Mouse (Mus musculus) midbrain, embryonic 12.5 days (tissue): Measurements from ENCODE around the gene Abca3. TPM values are rescaled to one million over a fixed set of nuclear protein-coding genes. Genes with fewer than 3 reads are reported as not detected.

Experiments used
- ATAC-seq: fragments of 200-750 bp; cut with Nextera tagmentation; 2 replicates; pipeline ENCODE4 v1.8.0; 2017; ENCODE audit warnings: low read depth, moderate TSS enrichment, moderate library complexity; ENCODE audit not compliant: low FRiP score
- H3K27ac ChIP-seq: fragments of 300-500 bp; sonication (generic); replicated peaks from 2 replicates; pipeline ENCODE4 v1.5.1; 2016; ENCODE audit warnings: mild to moderate bottlenecking
- H3K27me3 ChIP-seq: fragments of 300-500 bp; sonication (generic); 2 replicates; pipeline ENCODE4 v1.6.1; 2016; ENCODE audit warnings: mild to moderate bottlenecking
- H3K36me3 ChIP-seq: fragments of 300-500 bp; sonication (generic); 2 replicates; pipeline ENCODE4 v1.6.1; 2016
- H3K4me1 ChIP-seq: fragments of 300-500 bp; sonication (generic); 2 replicates; pipeline ENCODE4 v1.6.1; 2016
- H3K4me2 ChIP-seq: fragments of 300-500 bp; sonication (generic); replicated peaks from 2 replicates; pipeline ENCODE4 v1.6.1; 2016; ENCODE audit warnings: mild to moderate bottlenecking, moderate library complexity
- H3K4me3 ChIP-seq: fragments of 300-500 bp; sonication (generic); 2 replicates; pipeline ENCODE4 v1.5.1; 2016; ENCODE audit warnings: mild to moderate bottlenecking
- H3K9ac ChIP-seq: fragments of 300-500 bp; sonication (generic); replicated peaks from 2 replicates; pipeline ENCODE4 v1.6.1; 2016; ENCODE audit warnings: mild to moderate bottlenecking, moderate library complexity
- H3K9me3 ChIP-seq: fragments of 300-500 bp; sonication (generic); 2 replicates; pipeline ENCODE4 v1.6.1; 2016; ENCODE audit warnings: mild to moderate bottlenecking
- WGBS: fragments of 180-500 bp; shearing (Covaris S2); methylation state at CpG from one replicate; pipeline ENCODE4 v1.1.7; 2016; 5-methylcytosine and 5-hydroxymethylcytosine counted together
- polyA plus RNA-seq: library from polyadenylated mRNA; unstranded; fragments of >200 nt; fragmentation: Nextera tagmentation; extraction: Ambion mirVana; gene quantifications from 2 replicates; pipeline ENCODE4 v1.2.1, GENCODE M21; 2016

The Abca3 gene
- polyA plus RNA-seq, 1 experiment from 2014 or later: 19.2 TPM

DNA sequence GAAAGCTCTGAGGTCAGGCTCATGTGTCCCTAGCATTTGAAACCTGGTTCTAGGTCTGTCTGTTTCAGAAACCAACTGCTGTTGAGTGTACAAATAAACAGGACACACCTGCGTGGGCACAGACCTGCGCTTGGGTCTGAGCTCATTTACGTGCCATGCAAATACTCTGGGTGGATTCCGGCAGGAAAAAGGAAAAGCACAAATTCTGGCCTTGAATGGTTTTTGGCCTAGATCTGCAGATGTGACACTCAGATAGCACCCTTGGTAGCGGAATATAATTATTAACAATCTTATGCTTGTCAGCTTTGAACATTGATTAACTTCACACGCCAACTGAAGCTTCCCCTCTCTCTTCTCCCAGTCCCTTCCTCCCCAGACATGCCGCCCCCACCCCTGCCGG lies 3.5 kb downstream of the Abca3 start:
- Histone ChIP-seq H3K4me3 (no peak overlapping the region), H3K27ac (no peak overlapping the region), H3K4me2 (no peak overlapping the region), H3K9ac (no peak overlapping the region), H3K27me3 (peaks cover 17% of the 10 kb centered on the region), H3K9me3 (no peaks in the 10 kb centered on the region), H3K4me1 (peaks cover 25% of the 10 kb centered on the region), H3K36me3 (0 out of 2 replicates have a peak, but pooled peaks cover 4% of the 10 kb centered on the region)
- no peak for ATAC-seq
- WGBS: 90% methylated on average over 8 of the region's 8 CpGs

DNA sequence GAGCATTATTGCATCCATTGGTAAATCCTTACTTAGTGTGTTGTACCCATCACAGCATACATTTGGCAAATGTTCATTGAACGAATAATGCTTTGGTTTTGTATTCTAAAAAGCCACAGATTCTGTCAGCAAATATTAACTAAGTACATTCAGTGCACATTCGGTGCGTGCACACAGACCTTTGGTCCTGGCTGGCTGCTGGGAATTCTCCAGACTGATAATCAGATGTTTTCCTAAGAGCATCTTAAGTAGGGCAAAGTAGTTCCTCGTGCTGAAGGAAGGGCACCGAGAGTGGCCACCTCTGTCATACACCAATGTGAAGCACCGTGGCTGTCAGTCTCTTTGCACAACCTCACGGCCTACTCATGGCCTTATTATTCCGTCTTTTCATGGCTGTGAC lies 7.3 kb downstream of the Abca3 start:
- Histone ChIP-seq H3K9ac (no peak overlapping the region), H3K4me2 (no peak overlapping the region), H3K27me3 (no peaks in the 10 kb centered on the region), H3K36me3 (0 out of 2 replicates have a peak, but pooled peaks cover 4% of the 10 kb centered on the region), H3K9me3 (no peaks in the 10 kb centered on the region), H3K27ac (no peak overlapping the region), H3K4me1 (peaks cover 7% of the 10 kb centered on the region; the same call in 1 of the 2 replicates), H3K4me3 (no peak overlapping the region)
- WGBS: 87% methylated on average over 8 of the region's 8 CpGs
- ATAC-seq: no peak

DNA sequence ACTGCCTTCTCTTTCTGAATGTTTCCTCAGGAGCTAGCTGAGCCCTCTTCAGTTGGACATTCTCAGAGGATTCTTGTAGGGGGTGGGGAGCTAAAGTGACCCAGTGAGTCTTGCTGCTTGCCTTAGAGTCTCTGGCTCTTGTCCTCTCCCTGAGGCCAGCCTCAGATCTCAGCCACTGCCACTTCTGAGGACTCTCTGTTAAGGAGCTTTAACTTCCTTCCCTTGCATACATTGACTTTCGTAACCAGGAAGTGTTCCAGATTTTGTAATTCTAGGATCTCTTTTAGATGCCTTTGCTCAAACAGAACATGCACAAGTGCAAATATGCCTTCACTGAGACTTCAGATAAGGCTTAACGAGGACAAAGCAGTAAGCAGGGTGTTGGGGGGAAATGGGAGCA lies 8.2 kb downstream of the Abca3 start:
- Histone ChIP-seq H3K27ac (no peak overlapping the region), H3K4me2 (no peak overlapping the region), H3K9ac (no peak overlapping the region), H3K4me3 (no peak overlapping the region), H3K4me1 (peaks cover 4% of the 10 kb centered on the region; the same call in 1 of the 2 replicates), H3K36me3 (0 out of 2 replicates have a peak, but pooled peaks cover 7% of the 10 kb centered on the region), H3K9me3 (no peaks in the 10 kb centered on the region), H3K27me3 (no peaks in the 10 kb centered on the region)
- WGBS: 72% methylated on average over 2 of the region's 2 CpGs
- ATAC-seq: no peak

DNA sequence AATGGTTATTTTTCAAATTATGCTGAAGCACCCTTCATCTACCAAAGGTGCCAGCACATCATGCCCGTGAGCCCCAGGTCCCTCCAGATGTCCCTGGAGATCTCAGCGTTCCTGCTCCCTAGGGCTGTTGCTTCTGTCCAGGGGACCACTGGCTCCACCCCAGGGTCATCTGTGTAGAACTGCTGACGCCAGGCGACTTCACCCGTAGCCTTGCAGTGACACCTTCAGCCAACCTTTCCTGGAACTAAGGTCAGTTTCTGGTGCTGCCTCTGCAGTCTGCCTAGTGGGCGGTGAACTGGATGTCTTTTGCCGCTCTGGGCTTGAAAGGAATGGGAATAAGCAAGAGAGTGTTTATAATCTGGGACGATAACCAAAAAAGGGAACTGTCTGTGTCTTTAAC lies 9.1 kb downstream of the Abca3 start:
- H3K4me3 ChIP-seq: no peak overlapping the region
- no peak overlapping the region for H3K27ac ChIP-seq
- no peaks in the 10 kb centered on the region for H3K27me3 ChIP-seq
- peaks cover 4% of the 10 kb centered on the region; the same call in 1 of the 2 replicates for H3K4me1 ChIP-seq
- no peak overlapping the region for H3K4me2 ChIP-seq
- no peaks in the 10 kb centered on the region for H3K9me3 ChIP-seq
- 82% methylated on average over 8 of the region's 8 CpGs for WGBS
- peaks cover 9% of the 10 kb centered on the region; the same call in 1 of the 2 replicates for H3K36me3 ChIP-seq
- H3K9ac ChIP-seq: no peak overlapping the region
- no peak for ATAC-seq

DNA sequence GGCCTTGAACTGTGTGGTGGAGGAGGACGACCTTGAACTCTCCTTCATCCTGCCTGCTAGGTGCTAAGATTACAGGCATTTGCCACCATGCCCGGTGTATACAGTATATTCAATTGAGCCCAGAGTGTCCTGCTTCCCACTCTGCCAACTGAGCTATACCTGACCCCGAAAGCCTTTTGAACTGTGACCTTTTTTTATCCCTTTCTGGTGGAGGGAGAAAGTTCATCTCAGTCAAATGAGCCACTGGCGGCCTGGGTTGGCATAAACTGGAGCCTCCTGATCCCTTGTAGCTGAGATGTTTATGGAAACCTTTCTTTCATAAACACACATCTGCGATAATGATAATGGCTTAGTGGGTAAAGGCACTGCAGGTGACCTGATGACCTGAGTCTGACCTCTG lies 9.5 kb downstream of the Abca3 start:
- Histone ChIP-seq H3K36me3 (peaks cover 13% of the 10 kb centered on the region; the same call in 1 of the 2 replicates), H3K9me3 (no peaks in the 10 kb centered on the region), H3K4me1 (peaks cover 4% of the 10 kb centered on the region; the same call in 1 of the 2 replicates), H3K9ac (no peak overlapping the region), H3K4me3 (no peak overlapping the region), H3K27me3 (no peaks in the 10 kb centered on the region), H3K27ac (no peak overlapping the region), H3K4me2 (no peak overlapping the region)
- 91% methylated on average over 5 of the region's 5 CpGs for WGBS
- ATAC-seq: no peak

DNA sequence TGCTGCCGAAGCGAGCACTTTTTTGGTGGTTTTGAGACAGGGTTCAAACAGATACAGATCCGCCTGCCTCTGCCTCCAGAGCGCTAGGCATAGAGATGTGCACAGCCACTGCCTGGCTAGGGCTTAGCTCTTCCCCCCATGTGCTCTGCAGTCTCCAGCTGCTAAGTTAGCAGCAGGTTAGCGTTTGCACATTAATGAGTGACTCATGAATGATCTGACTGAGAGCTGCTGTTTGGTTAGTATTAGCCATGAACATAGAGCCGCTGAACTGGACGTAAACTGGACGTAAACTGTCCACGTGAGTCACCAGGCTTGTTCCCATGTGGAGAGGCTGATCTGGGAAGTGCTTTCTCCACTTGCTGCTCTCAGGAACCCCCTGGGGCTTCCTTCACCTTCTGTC lies 10.8 kb downstream of the Abca3 start:
- Histone ChIP-seq H3K27me3 (no peaks in the 10 kb centered on the region), H3K36me3 (peaks cover 24% of the 10 kb centered on the region), H3K4me2 (no peak overlapping the region), H3K9me3 (no peaks in the 10 kb centered on the region), H3K27ac (no peak overlapping the region), H3K4me1 (peaks cover 4% of the 10 kb centered on the region; the same call in 1 of the 2 replicates), H3K4me3 (no peak overlapping the region), H3K9ac (no peak overlapping the region)
- WGBS: 79% methylated on average over 9 of the region's 9 CpGs
- no peak for ATAC-seq

DNA sequence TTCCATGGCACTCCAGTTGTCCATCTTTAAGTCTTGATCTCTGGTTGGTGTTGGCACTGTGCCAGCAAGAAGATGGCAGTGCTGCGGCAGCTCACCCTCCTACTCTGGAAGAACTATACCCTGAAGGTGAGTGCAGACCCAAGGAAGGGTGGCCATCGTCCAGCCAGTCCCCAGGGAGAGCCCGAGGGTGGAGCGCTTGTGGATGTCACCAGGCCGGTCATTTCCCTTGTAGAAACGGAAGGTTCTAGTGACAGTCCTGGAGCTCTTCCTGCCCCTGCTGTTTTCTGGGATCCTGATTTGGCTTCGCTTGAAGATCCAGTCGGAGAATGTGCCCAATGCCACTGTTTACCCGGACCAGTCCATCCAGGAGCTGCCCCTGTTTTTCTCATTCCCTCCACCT lies 12.7 kb downstream of the Abca3 start:
- Histone ChIP-seq H3K36me3 (peaks cover 27% of the 10 kb centered on the region), H3K4me1 (peaks cover 4% of the 10 kb centered on the region; the same call in 1 of the 2 replicates), H3K27ac (no peak overlapping the region), H3K9me3 (no peaks in the 10 kb centered on the region), H3K27me3 (no peaks in the 10 kb centered on the region), H3K4me3 (no peak overlapping the region), H3K9ac (no peak overlapping the region), H3K4me2 (no peak overlapping the region)
- ATAC-seq: no peak
- WGBS: 93% methylated on average over 9 of the region's 9 CpGs

DNA sequence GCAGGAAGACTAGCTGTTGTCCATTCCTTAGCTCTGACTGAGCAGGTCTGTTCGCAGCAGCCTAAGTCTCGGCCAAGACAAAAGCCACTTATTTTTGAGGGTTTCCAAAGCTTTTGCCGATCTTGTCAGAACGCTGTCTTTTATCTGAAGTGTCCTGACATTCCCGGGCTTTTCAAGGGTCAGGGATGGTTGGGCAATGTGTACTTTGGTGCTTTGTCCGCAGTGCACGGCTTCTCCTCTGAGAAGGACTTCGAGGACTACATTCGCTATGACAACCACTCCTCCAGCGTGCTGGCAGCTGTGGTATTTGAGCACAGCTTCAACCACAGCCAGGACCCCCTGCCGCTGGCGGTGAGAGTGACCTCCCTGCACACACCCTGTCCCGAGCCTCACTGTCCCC lies 14.1 kb downstream of the Abca3 start:
- Histone ChIP-seq H3K27ac (no peak overlapping the region), H3K27me3 (no peaks in the 10 kb centered on the region), H3K9me3 (no peaks in the 10 kb centered on the region), H3K4me3 (no peak overlapping the region), H3K9ac (no peak overlapping the region), H3K4me1 (no peaks in the 10 kb centered on the region), H3K4me2 (no peak overlapping the region), H3K36me3 (peaks cover 33% of the 10 kb centered on the region)
- ATAC-seq: no peak
- 32% methylated on average over 13 of the region's 13 CpGs for WGBS

DNA sequence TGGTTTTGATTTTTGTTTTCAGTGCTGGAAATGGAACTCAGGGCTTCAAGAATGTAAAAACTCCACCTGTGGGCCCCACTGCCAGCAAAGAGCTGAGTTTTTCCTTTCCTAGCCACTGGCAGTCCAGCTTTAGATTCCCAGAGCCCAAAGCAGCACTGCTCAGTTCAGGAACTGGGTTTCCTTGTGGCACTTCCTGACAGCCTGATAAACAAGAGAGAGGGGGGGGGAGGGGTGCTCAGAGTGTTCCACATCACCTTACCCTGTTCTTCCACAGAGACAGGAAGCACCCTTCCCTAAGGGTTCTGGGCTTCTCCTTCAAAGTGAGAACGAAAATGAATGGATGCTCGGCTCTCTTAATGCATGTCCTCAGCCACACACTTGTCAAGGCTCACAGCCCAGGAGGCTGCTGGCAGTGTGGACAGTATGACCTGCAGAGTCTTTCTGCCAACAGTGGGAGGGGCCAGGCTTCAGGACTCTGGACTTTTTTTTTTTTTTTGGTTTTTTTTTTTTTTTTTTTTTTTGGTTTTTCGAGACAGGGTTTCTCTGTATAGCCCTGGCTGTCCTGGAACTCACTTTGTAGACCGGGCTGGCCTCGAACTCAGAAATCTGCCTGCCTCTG lies 23.5 kb downstream of the Abca3 start:
- no peak overlapping the region for H3K4me3 ChIP-seq
- 82% methylated on average over 5 of the region's 5 CpGs for WGBS
- no peaks in the 10 kb centered on the region for H3K27me3 ChIP-seq
- no peak overlapping the region for H3K9ac ChIP-seq
- no peaks in the 10 kb centered on the region for H3K9me3 ChIP-seq
- no peak overlapping the region for H3K27ac ChIP-seq
- H3K36me3 ChIP-seq: peaks cover 47% of the 10 kb centered on the region
- no peaks in the 10 kb centered on the region for H3K4me1 ChIP-seq
- H3K4me2 ChIP-seq: no peak overlapping the region
- no peak for ATAC-seq

DNA sequence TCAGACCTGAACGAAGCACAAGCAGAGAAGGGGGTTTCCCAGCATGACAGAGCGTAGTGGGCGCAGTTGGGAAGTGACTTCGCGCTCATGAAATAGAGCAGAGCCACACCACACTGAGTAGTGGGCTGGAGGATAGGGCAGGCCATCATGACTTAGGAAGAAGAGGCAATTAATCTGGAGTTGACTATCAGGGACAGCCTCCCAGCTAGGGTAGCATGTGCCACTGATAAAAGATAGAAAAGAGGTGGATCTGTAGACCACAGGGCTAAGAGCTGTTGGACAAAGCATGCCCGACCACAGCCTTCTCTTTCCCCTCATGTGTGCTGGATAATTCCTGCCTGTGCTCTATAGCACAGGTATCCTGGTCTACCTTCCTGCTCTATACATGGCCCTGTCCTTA lies 24.1 kb downstream of the Abca3 start:
- H3K9me3 ChIP-seq: no peaks in the 10 kb centered on the region
- no peaks in the 10 kb centered on the region for H3K4me1 ChIP-seq
- H3K27me3 ChIP-seq: no peaks in the 10 kb centered on the region
- H3K27ac ChIP-seq: no peak overlapping the region
- no peak overlapping the region for H3K9ac ChIP-seq
- no peak overlapping the region for H3K4me2 ChIP-seq
- peaks cover 42% of the 10 kb centered on the region for H3K36me3 ChIP-seq
- WGBS: 91% methylated on average over 6 of the region's 6 CpGs
- ATAC-seq: no peak
- H3K4me3 ChIP-seq: no peak overlapping the region

DNA sequence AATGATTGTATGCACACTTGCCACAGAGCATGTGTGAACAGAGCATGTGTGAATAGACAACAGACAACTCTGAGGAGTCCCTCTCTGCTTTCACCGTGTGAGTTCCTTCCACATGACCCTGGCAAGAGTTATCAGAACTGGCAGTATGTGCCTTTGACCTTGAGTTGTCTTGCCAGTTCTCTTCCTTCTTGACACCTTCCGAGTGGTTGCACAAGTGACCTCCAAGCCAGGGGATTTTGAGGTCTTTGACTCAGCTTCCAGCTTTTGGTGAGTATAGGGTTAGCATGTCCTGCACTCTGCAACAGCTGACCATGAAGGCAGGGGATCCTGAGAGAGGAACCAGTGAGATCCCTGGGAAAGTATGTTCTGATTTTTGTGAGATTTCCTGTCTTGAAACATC lies 26.7 kb downstream of the Abca3 start:
- Histone ChIP-seq H3K27me3 (no peaks in the 10 kb centered on the region), H3K9ac (no peak overlapping the region), H3K4me2 (no peak overlapping the region), H3K27ac (no peak overlapping the region), H3K36me3 (peaks cover 45% of the 10 kb centered on the region), H3K4me3 (no peak overlapping the region), H3K4me1 (no peaks in the 10 kb centered on the region), H3K9me3 (no peaks in the 10 kb centered on the region)
- ATAC-seq: no peak
- 90% methylated on average over 2 of the region's 2 CpGs for WGBS

DNA sequence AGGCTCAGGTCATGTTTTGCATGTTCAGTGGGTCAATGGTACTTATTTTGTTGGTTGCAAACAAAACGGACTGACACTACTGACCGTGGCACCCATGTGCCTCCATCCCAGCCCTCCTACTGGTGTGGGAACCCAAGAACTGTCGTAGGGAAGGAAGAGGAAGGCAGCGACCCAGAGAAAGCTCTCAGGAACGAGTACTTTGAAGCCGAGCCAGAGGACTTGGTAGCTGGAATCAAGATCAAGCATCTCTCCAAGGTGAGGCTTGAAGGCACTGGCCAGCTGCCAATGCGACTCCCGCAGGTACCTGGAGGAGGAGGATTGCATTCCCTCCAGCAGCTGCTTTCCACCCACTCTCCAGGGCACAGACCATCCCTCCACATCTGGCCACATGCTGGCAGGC lies 32.0 kb downstream of the Abca3 start:
- Histone ChIP-seq H3K9ac (no peak overlapping the region), H3K27ac (no peak overlapping the region), H3K4me3 (no peak overlapping the region), H3K9me3 (no peaks in the 10 kb centered on the region), H3K36me3 (peaks cover 51% of the 10 kb centered on the region), H3K27me3 (no peaks in the 10 kb centered on the region), H3K4me2 (no peak overlapping the region), H3K4me1 (no peaks in the 10 kb centered on the region)
- 85% methylated on average over 8 of the region's 8 CpGs for WGBS
- ATAC-seq: no peak

DNA sequence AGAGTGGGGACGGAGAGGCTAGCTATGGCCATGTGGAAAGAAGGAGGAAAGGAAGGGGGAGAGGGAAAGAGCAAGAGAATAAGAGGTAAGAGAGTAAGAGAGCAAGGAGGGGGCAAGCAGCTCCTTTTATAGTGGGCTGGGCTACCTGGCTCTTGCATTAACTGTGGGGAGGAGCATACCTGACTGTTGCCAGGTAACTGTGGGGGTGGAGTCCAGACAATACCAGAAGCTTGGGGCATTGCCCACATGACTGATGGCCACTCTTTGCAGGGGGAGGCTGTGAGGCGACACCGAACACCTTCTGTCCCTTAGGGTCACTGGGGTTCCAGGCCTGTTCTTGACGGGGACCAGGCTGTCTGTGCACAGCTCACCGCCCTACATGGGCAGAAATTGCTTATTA lies 37.0 kb downstream of the Abca3 start:
- Histone ChIP-seq H3K36me3 (peaks cover 51% of the 10 kb centered on the region), H3K9me3 (no peaks in the 10 kb centered on the region)
- ATAC-seq: no peak

More for the DNA sequence above, 37.0 kb downstream of the Abca3 start:
- Histone ChIP-seq H3K27ac (no peak overlapping the region), H3K9ac (no peak overlapping the region), H3K4me1 (no peaks in the 10 kb centered on the region), H3K4me2 (no peak overlapping the region), H3K4me3 (no peak overlapping the region), H3K27me3 (no peaks in the 10 kb centered on the region)
- WGBS: 89% methylated on average over 5 of the region's 5 CpGs
